Mouse (Mus musculus) stomach, postnatal 0 days (tissue): ENCODE results near the gene Saysd1. TPM values are rescaled to one million over a fixed set of nuclear protein-coding genes. Genes with fewer than 3 reads are reported as not detected.

Experiments used
- ATAC-seq: fragments of 200-750 bp; cut with Nextera tagmentation; 2 replicates; pipeline ENCODE4 v1.8.0; 2017; ENCODE audit not compliant: low FRiP score, low TSS enrichment
- DNase-seq: peaks from one replicate; pipeline ENCODE4 v3.0.0-alpha.2; 2016; ENCODE audit warnings: low spot score
- H3K27ac ChIP-seq: fragments of 300-500 bp; sonication (generic); replicated peaks from 2 replicates; pipeline ENCODE4 v1.5.1; 2014; ENCODE audit warnings: mild to moderate bottlenecking, control low read depth
- H3K27me3 ChIP-seq: fragments of 300-500 bp; sonication (generic); 2 replicates; pipeline ENCODE4 v1.6.1; 2014; ENCODE audit warnings: low read length; ENCODE audit not compliant: control insufficient read depth, insufficient read depth
- H3K36me3 ChIP-seq: fragments of 300-500 bp; sonication (generic); 2 replicates; pipeline ENCODE4 v1.6.1; 2014; ENCODE audit warnings: low read length, mixed read lengths; ENCODE audit not compliant: control insufficient read depth, insufficient read depth
- H3K4me1 ChIP-seq: fragments of 300-500 bp; sonication (generic); replicated peaks from 2 replicates; pipeline ENCODE4 v1.6.1; 2014; ENCODE audit warnings: antibody characterized with exemption; ENCODE audit not compliant: control insufficient read depth, insufficient read depth
- H3K4me2 ChIP-seq: fragments of 300-500 bp; sonication (generic); replicated peaks from 2 replicates; pipeline ENCODE4 v1.6.1; 2014; ENCODE audit warnings: low read depth, mild to moderate bottlenecking, control low read depth, moderate library complexity
- H3K4me3 ChIP-seq: fragments of 300-500 bp; sonication (generic); 2 replicates; pipeline ENCODE4 v1.5.1; 2014; ENCODE audit warnings: low read depth, low read length, control low read depth
- H3K9ac ChIP-seq: fragments of 300-500 bp; sonication (generic); 2 replicates; pipeline ENCODE4 v1.6.1; 2014; ENCODE audit warnings: mild to moderate bottlenecking, low read length, control low read depth, mixed read lengths
- H3K9me3 ChIP-seq: fragments of 300-500 bp; sonication (generic); 2 replicates; pipeline ENCODE4 v1.6.1; 2016; ENCODE audit warnings: low read length; ENCODE audit not compliant: control insufficient read depth
- CTCF ChIP-seq: IDR thresholded peaks from 2 replicates; pipeline ENCODE4 v1.5.1; 2016; ENCODE audit warnings: antibody characterized with exemption, low read depth, mild to moderate bottlenecking, moderate library complexity
- EP300 ChIP-seq: optimal IDR thresholded peaks from 2 replicates; pipeline ENCODE3; 2016; ENCODE audit warnings: antibody characterized with exemption
- WGBS: fragments of 180-500 bp; shearing (Covaris S2); extraction: QIAGEN DNeasy Blood & Tissue Kit; methylation state at CpG from one replicate; pipeline ENCODE4 v1.1.7; 2014; 5-methylcytosine and 5-hydroxymethylcytosine counted together
- polyA plus RNA-seq: library from polyadenylated mRNA; unstranded; fragments of >200 nt; fragmentation: Nextera tagmentation; extraction: Ambion mirVana; gene quantifications from 2 replicates; pipeline ENCODE4 v1.2.1, GENCODE M21; 2015

Gene Saysd1
- polyA plus RNA-seq, 1 experiment from 2014 or later = 14.2 TPM

- peak; percentile 19; the same call in 1 of the 2 replicates for ATAC-seq
- H3K4me1 ChIP-seq = 0 out of 2 replicates have a peak, but pooled peaks cover 4% of the 10 kb centered on the region
- TF ChIP-seq EP300 (no peak), CTCF (no peak)
- no peak for DNase-seq
- peak overlapping the region; percentile 51 for H3K9ac ChIP-seq
- WGBS = 7% methylated on average over 6 of the region's 6 CpGs
- no peaks in the 10 kb centered on the region for H3K27me3 ChIP-seq
- 0 out of 2 replicates have a peak overlapping the region, but pooled peaks have one; percentile 30 for H3K27ac ChIP-seq
- no peaks in the 10 kb centered on the region for H3K9me3 ChIP-seq
- H3K36me3 ChIP-seq = no peaks in the 10 kb centered on the region
- H3K4me3 ChIP-seq = peak overlapping the region; percentile 52
- H3K4me2 ChIP-seq = peak overlapping the region; percentile 92
Observed at GRCm38 (mm10) chr14:20180304-20180703, 42.0 kb upstream of the Saysd1 start.

DNA sequence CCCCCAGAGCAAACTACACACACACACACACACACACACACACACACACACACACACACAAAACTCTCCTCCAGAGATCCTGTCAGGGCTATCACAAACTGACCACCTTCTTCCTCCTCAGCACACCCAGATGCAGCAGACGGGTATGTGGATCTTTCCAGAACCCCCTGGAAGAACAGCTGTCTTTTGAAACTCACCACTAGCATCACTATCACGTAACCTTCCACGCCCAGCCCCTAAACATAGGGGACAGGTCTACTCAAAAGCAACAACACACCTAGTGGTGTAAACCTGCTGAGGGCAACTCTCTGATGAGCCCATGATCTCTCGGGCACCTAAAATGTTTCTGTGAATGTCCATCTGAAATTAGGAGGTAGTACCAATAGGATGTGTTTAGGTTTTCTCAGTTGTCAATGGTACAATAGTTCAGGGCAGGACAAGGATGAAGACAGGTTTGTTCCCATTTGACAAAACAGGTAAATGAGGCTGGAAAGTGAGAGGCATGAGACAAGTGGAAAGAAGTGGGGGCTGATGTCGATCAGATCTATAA, 41.5 kb upstream of the Saysd1 start:
- Histone ChIP-seq H3K4me3 (peak overlapping the region; percentile 52), H3K36me3 (no peaks in the 10 kb centered on the region), H3K4me2 (peak overlapping the region; percentile 92), H3K4me1 (0 out of 2 replicates have a peak, but pooled peaks cover 4% of the 10 kb centered on the region), H3K27ac (no peak overlapping the region), H3K27me3 (no peaks in the 10 kb centered on the region), H3K9ac (0 out of 2 replicates have a peak overlapping the region, but pooled peaks have one; percentile 3), H3K9me3 (no peaks in the 10 kb centered on the region)
- TF ChIP-seq EP300 = no peak
- TF ChIP-seq CTCF = no peak
- WGBS = 63% methylated on average over 5 of the region's 5 CpGs
- ATAC-seq (no peak), DNase-seq (no peak)

DNA sequence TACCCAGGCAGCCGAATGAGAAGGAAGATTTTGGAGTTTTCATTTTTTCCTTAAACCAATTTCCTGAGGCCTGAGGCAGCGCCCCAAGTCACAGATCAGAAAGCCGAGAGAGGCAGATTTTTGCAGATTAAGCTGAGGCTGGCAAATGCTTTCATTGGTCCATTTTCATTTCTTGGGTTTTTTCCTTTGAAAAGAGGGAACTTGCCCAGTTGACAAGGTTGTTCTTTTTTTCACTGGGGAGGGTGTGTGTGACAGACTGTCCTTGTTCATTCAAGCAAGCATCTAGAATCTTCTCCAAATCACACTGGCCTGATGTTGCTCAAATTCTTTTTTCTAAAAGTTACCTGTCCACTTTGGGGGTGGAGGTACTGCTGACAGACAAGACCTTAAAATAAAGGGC, 40.7 kb upstream of the Saysd1 start:
- 0 out of 2 replicates have a peak, but pooled peaks cover 4% of the 10 kb centered on the region for H3K4me1 ChIP-seq
- no peaks in the 10 kb centered on the region for H3K9me3 ChIP-seq
- 61% methylated on average over 3 of the region's 3 CpGs for WGBS
- no peak for TF ChIP-seq EP300
- TF ChIP-seq CTCF = no peak
- no peaks in the 10 kb centered on the region for H3K27me3 ChIP-seq
- ATAC-seq (no peak), DNase-seq (no peak)
- no peak overlapping the region for H3K27ac ChIP-seq
- peak overlapping the region; percentile 35 for H3K4me2 ChIP-seq
- H3K9ac ChIP-seq = no peak overlapping the region
- H3K4me3 ChIP-seq = no peak overlapping the region
- no peaks in the 10 kb centered on the region for H3K36me3 ChIP-seq

DNA sequence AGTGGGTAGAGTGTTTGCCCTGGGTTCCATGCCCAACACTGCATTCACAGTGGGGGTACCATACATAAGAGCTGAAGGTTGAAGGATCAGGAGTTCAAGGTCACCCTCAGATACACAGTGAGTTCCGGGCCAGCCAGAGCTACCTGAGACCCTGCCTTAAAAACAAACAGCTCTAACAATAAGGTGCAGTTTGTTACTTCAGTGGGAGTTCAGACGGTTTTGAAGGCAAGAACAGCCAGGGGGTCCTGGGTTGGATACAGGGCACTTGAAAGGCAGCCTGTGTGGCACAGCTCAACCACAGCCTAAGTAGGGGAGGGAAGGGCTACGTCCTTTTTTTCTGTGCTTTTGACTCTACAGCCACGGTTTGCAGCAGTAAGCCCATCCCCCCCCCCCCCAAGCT, 40.3 kb upstream of the Saysd1 start:
- 44% methylated on average over 4 of the region's 4 CpGs for WGBS
- ATAC-seq (no peak), DNase-seq (no peak)
- H3K36me3 ChIP-seq = no peaks in the 10 kb centered on the region
- no peak for TF ChIP-seq EP300
- no peak for TF ChIP-seq CTCF
- H3K27me3 ChIP-seq = no peaks in the 10 kb centered on the region
- H3K4me1 ChIP-seq = 0 out of 2 replicates have a peak, but pooled peaks cover 4% of the 10 kb centered on the region
- H3K9ac ChIP-seq = no peak overlapping the region
- H3K4me2 ChIP-seq = peak overlapping the region; percentile 35; the same call in 1 of the 2 replicates
- no peak overlapping the region for H3K27ac ChIP-seq
- H3K9me3 ChIP-seq = no peaks in the 10 kb centered on the region
- H3K4me3 ChIP-seq = no peak overlapping the region

- H3K4me1 ChIP-seq = 0 out of 2 replicates have a peak, but pooled peaks cover 4% of the 10 kb centered on the region
- 70% methylated on average over 9 of the region's 9 CpGs for WGBS
Observed at GRCm38 (mm10) chr14:20177494-20178123, 39.3 kb upstream of the Saysd1 start.

GRCm38 (mm10) chr14:20175705-20176104, 37.4 kb upstream of the Saysd1 start:
- Histone ChIP-seq H3K4me1 (0 out of 2 replicates have a peak, but pooled peaks cover 4% of the 10 kb centered on the region), H3K27me3 (no peaks in the 10 kb centered on the region), H3K36me3 (no peaks in the 10 kb centered on the region), H3K9ac (no peak overlapping the region), H3K9me3 (no peaks in the 10 kb centered on the region), H3K4me2 (no peak overlapping the region), H3K4me3 (no peak overlapping the region), H3K27ac (no peak overlapping the region)
- TF ChIP-seq EP300 (no peak), CTCF (no peak)
- ATAC-seq = no peak
- no peak for DNase-seq
- 87% methylated on average over 4 of the region's 4 CpGs for WGBS

More at GRCm38 (mm10) chr14:20177494-20178123, 39.3 kb upstream of the Saysd1 start:
- Histone ChIP-seq H3K36me3 (no peaks in the 10 kb centered on the region), H3K4me2 (peak overlapping the region; percentile 8; the same call in 1 of the 2 replicates), H3K4me3 (no peak overlapping the region), H3K27ac (no peak overlapping the region), H3K9me3 (no peaks in the 10 kb centered on the region), H3K9ac (no peak overlapping the region), H3K27me3 (no peaks in the 10 kb centered on the region)
- DNase-seq (no peak), ATAC-seq (no peak)
- no peak for TF ChIP-seq EP300
- no peak for TF ChIP-seq CTCF
